Mouse (Mus musculus) heart, embryonic 12.5 days (tissue): ENCODE results near the gene Rdh5. TPM values are rescaled to one million over a fixed set of nuclear protein-coding genes. Genes with fewer than 3 reads are reported as not detected.

Source experiments
- ATAC-seq: fragments of 200-750 bp; cut with Nextera tagmentation; 2 replicates; pipeline ENCODE4 v1.8.0; 2017; ENCODE audit warnings: moderate TSS enrichment, moderate library complexity; ENCODE audit not compliant: insufficient number of reproducible peaks, low FRiP score
- H3K27ac ChIP-seq: fragments of 300-500 bp; sonication (generic); 2 replicates; pipeline ENCODE4 v1.5.1; 2016; ENCODE audit warnings: mild to moderate bottlenecking, moderate library complexity; ENCODE audit not compliant: poor library complexity, severe bottlenecking
- H3K27me3 ChIP-seq: fragments of 300-500 bp; sonication (generic); replicated peaks from 2 replicates; pipeline ENCODE4 v1.6.1; 2016; ENCODE audit warnings: mild to moderate bottlenecking, moderate library complexity
- H3K36me3 ChIP-seq: fragments of 300-500 bp; sonication (generic); 2 replicates; pipeline ENCODE4 v1.6.1; 2016; ENCODE audit warnings: mild to moderate bottlenecking, moderate library complexity
- H3K4me1 ChIP-seq: fragments of 300-500 bp; sonication (generic); replicated peaks from 2 replicates; pipeline ENCODE4 v1.6.1; 2016; ENCODE audit warnings: mild to moderate bottlenecking
- H3K4me2 ChIP-seq: fragments of 300-500 bp; sonication (generic); 2 replicates; pipeline ENCODE4 v1.6.1; 2016; ENCODE audit warnings: mild to moderate bottlenecking, moderate library complexity
- H3K4me3 ChIP-seq: fragments of 300-500 bp; sonication (generic); 2 replicates; pipeline ENCODE4 v1.5.1; 2016; ENCODE audit warnings: mild to moderate bottlenecking
- H3K9ac ChIP-seq: fragments of 300-500 bp; sonication (generic); 2 replicates; pipeline ENCODE4 v1.6.1; 2016; ENCODE audit warnings: mild to moderate bottlenecking, moderate library complexity
- H3K9me3 ChIP-seq: fragments of 300-500 bp; sonication (generic); replicated peaks from 2 replicates; pipeline ENCODE4 v1.6.1; 2016; ENCODE audit warnings: mild to moderate bottlenecking, moderate library complexity
- WGBS: fragments of 180-500 bp; shearing (Covaris S2); methylation state at CpG from one replicate; pipeline ENCODE4 v1.1.7; 2016; 5-methylcytosine and 5-hydroxymethylcytosine counted together
- polyA plus RNA-seq: library from polyadenylated mRNA; unstranded; fragments of >200 nt; fragmentation: Nextera tagmentation; extraction: Ambion mirVana; gene quantifications from 2 replicates; pipeline ENCODE4 v1.2.1, GENCODE M21; 2016

Gene Rdh5
- polyA plus RNA-seq, result 6.0 and 6.3 TPM in 2 replicates

- Histone ChIP-seq H3K36me3 (peaks cover 8% of the 10 kb centered on the region), H3K9me3 (no peaks in the 10 kb centered on the region), H3K4me3 (peak within 1 kb of the TSS; percentile 80), H3K27me3 (no peaks in the 10 kb centered on the region), H3K27ac (peak within 1 kb of the TSS; percentile 87), H3K4me1 (peaks cover 42% of the 10 kb centered on the region), H3K4me2 (peak within 1 kb of the TSS; percentile 85), H3K9ac (peak within 1 kb of the TSS; percentile 84)
- ATAC-seq, result no peak
- 22% methylated on average over 1 of the region's 1 CpGs for WGBS
These were observed at the start of gene Rdh5 for GRCm38 (mm10) chr10:128922822-128923012. TSS of gene Rdh5 (minus strand) at chr10:128922888.

- no peaks in the 10 kb centered on the region for H3K27me3 ChIP-seq
- no peaks in the 10 kb centered on the region for H3K9me3 ChIP-seq
- no peaks in the 10 kb centered on the region for H3K36me3 ChIP-seq
- H3K9ac ChIP-seq, result no peak overlapping the region
- H3K4me1 ChIP-seq, result peaks cover under 1% of the 10 kb centered on the region; the same call in 1 of the 2 replicates
- H3K4me2 ChIP-seq, result no peak overlapping the region
- no peak for ATAC-seq
- no peak overlapping the region for H3K4me3 ChIP-seq
- WGBS, result 25% methylated on average over 1 of the region's 1 CpGs
- H3K27ac ChIP-seq, result no peak overlapping the region
These were observed 48.1 kb upstream of the Rdh5 start for GRCm38 (mm10) chr10:128970740-128971250.

- H3K27ac ChIP-seq, result no peak overlapping the region
- WGBS, result 28% methylated on average over 1 of the region's 1 CpGs
These were observed 45.7 kb upstream of the Rdh5 start for GRCm38 (mm10) chr10:128968341-128968749.

GRCm38 (mm10) chr10:128965871-128966270 lies 43.2 kb upstream of the Rdh5 start:
- Histone ChIP-seq H3K4me1 (no peaks in the 10 kb centered on the region), H3K27me3 (no peaks in the 10 kb centered on the region; the same call in 1 of the 2 replicates), H3K9ac (no peak overlapping the region), H3K9me3 (no peaks in the 10 kb centered on the region), H3K36me3 (no peaks in the 10 kb centered on the region), H3K27ac (no peak overlapping the region), H3K4me2 (no peak overlapping the region), H3K4me3 (no peak overlapping the region)
- no peak for ATAC-seq
- WGBS, result 80% methylated on average over 6 of the region's 6 CpGs

More at GRCm38 (mm10) chr10:128968341-128968749, 45.7 kb upstream of the Rdh5 start:
- no peak for ATAC-seq
- no peaks in the 10 kb centered on the region for H3K36me3 ChIP-seq
- no peak overlapping the region for H3K4me2 ChIP-seq
- H3K27me3 ChIP-seq, result no peaks in the 10 kb centered on the region; the same call in 1 of the 2 replicates
- H3K4me1 ChIP-seq, result no peaks in the 10 kb centered on the region
- H3K9me3 ChIP-seq, result no peaks in the 10 kb centered on the region
- H3K9ac ChIP-seq, result no peak overlapping the region
- H3K4me3 ChIP-seq, result no peak overlapping the region

GRCm38 (mm10) chr10:128964961-128965360 lies 42.3 kb upstream of the Rdh5 start:
- no peaks in the 10 kb centered on the region for H3K36me3 ChIP-seq
- 64% methylated on average over 2 of the region's 2 CpGs for WGBS
- ATAC-seq, result no peak
- H3K4me3 ChIP-seq, result no peak overlapping the region
- no peaks in the 10 kb centered on the region for H3K4me1 ChIP-seq
- no peak overlapping the region for H3K9ac ChIP-seq
- no peaks in the 10 kb centered on the region for H3K9me3 ChIP-seq
- no peak overlapping the region for H3K27ac ChIP-seq
- no peaks in the 10 kb centered on the region; the same call in 1 of the 2 replicates for H3K27me3 ChIP-seq
- H3K4me2 ChIP-seq, result no peak overlapping the region

GRCm38 (mm10) chr10:128960590-128961584 lies 38.2 kb upstream of the Rdh5 start, which contains the start of gene Mettl7b:
TSS of gene Mettl7b (minus strand) at chr10:128960988.
- WGBS, result 68% methylated on average over 12 of the region's 12 CpGs
- Histone ChIP-seq H3K36me3 (no peaks in the 10 kb centered on the region), H3K4me3 (no peak within 1 kb of the TSS), H3K27me3 (peaks cover 16% of the 10 kb centered on the region), H3K4me1 (no peaks in the 10 kb centered on the region), H3K9ac (no peak within 1 kb of the TSS), H3K9me3 (no peaks in the 10 kb centered on the region), H3K27ac (no peak within 1 kb of the TSS), H3K4me2 (no peak within 1 kb of the TSS)
- ATAC-seq, result no peak

GRCm38 (mm10) chr10:128960142-128960541 lies 37.5 kb upstream of the Rdh5 start:
- Histone ChIP-seq H3K9me3 (no peaks in the 10 kb centered on the region), H3K4me2 (no peak overlapping the region), H3K27me3 (peaks cover 16% of the 10 kb centered on the region; the same call in 1 of the 2 replicates), H3K4me1 (no peaks in the 10 kb centered on the region), H3K9ac (no peak overlapping the region), H3K36me3 (no peaks in the 10 kb centered on the region), H3K27ac (no peak overlapping the region), H3K4me3 (no peak overlapping the region)
- 66% methylated on average over 4 of the region's 4 CpGs for WGBS
- no peak for ATAC-seq

GRCm38 (mm10) chr10:128958340-128958739 lies 35.7 kb upstream of the Rdh5 start:
- no peak for ATAC-seq
- no peaks in the 10 kb centered on the region for H3K36me3 ChIP-seq
- H3K9me3 ChIP-seq, result no peaks in the 10 kb centered on the region
- H3K4me1 ChIP-seq, result no peaks in the 10 kb centered on the region
- WGBS, result 75% methylated on average over 10 of the region's 10 CpGs
- no peak overlapping the region for H3K9ac ChIP-seq
- H3K27me3 ChIP-seq, result peaks cover 16% of the 10 kb centered on the region; the same call in 1 of the 2 replicates
- no peak overlapping the region for H3K4me3 ChIP-seq
- H3K4me2 ChIP-seq, result no peak overlapping the region
- H3K27ac ChIP-seq, result no peak overlapping the region

GRCm38 (mm10) chr10:128950208-128950887 lies 27.7 kb upstream of the Rdh5 start:
- Histone ChIP-seq H3K4me1 (no peaks in the 10 kb centered on the region; the same call in 1 of the 2 replicates), H3K4me2 (no peak overlapping the region), H3K9me3 (no peaks in the 10 kb centered on the region; the same call in 1 of the 2 replicates), H3K27ac (no peak overlapping the region), H3K9ac (no peak overlapping the region), H3K4me3 (no peak overlapping the region), H3K27me3 (peaks cover 7% of the 10 kb centered on the region), H3K36me3 (no peaks in the 10 kb centered on the region)
- no peak for ATAC-seq
- WGBS, result 57% methylated on average over 16 of the region's 16 CpGs

GRCm38 (mm10) chr10:128947496-128947895 lies 24.8 kb upstream of the Rdh5 start:
- H3K9me3 ChIP-seq, result no peaks in the 10 kb centered on the region; the same call in 1 of the 2 replicates

GRCm38 (mm10) chr10:128945675-128946074 lies 23.0 kb upstream of the Rdh5 start:
- Histone ChIP-seq H3K27ac (no peak overlapping the region), H3K9ac (no peak overlapping the region), H3K27me3 (peaks cover 12% of the 10 kb centered on the region), H3K4me2 (no peak overlapping the region), H3K4me3 (no peak overlapping the region), H3K36me3 (no peaks in the 10 kb centered on the region), H3K9me3 (no peaks in the 10 kb centered on the region; the same call in 1 of the 2 replicates), H3K4me1 (no peaks in the 10 kb centered on the region; the same call in 1 of the 2 replicates)
- WGBS, result 31% methylated on average over 3 of the region's 3 CpGs
- ATAC-seq, result no peak

More at GRCm38 (mm10) chr10:128947496-128947895, 24.8 kb upstream of the Rdh5 start:
- 81% methylated on average over 4 of the region's 4 CpGs for WGBS
- Histone ChIP-seq H3K27me3 (peaks cover 12% of the 10 kb centered on the region), H3K27ac (no peak overlapping the region), H3K36me3 (no peaks in the 10 kb centered on the region), H3K4me3 (no peak overlapping the region), H3K4me1 (no peaks in the 10 kb centered on the region; the same call in 1 of the 2 replicates), H3K9ac (no peak overlapping the region), H3K4me2 (no peak overlapping the region)
- ATAC-seq, result no peak
